Comparison of ENCODE assay signal across 9 mouse cellular contexts in the genomic region with DNA sequence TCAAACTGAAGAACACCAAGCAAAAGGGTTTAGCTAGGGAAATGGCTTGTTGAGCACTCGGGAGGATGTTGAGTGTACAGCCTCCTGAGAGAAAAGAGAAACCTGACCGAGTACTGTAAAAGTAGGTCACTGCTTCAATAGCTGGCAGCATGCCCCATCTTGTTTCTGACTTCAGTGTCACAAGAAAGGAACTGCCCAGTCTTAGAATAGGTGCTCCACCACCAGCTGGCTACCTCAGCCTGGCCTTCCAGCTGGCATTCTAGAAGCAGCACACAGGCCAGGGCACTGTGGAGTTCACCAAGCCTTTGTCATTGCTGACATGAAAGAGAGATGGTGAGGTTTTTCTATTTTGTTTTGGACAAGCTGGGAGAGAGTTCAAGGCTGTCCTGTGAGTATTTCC.
DNase-seq lines count a peak whose midpoint lies in the region; ATAC-seq and TF ChIP-seq lines count a peak whose summit lies in the region.
"Had no signal": no experiment of that assay in that cellular context is flagged by ENCODE, and none has a peak within 500 bp of the region (broad histone marks: within the 10 kb centered on the region; RNA-seq: fewer than 3 reads in every experiment).

No protein-coding gene starts in this region.

- no peaks in the 10 kb centered on the region for H3K27me3 ChIP-seq in midbrain, postnatal 0 days (ENCODE audit: insufficient read depth, low read length)
- H3K27me3 ChIP-seq in midbrain, embryonic 16.5 days (ENCODE audit: control insufficient read depth, insufficient read depth, low read depth, low read length), result no peaks in the 10 kb centered on the region
- no peaks in the 10 kb centered on the region for H3K27me3 ChIP-seq in limb, embryonic 10.5 days (ENCODE audit: low read depth, poor library complexity, severe bottlenecking)
- H3K27me3 ChIP-seq in midbrain, embryonic 11.5 days (ENCODE audit: control insufficient read depth, insufficient read depth, low read length), result no peaks in the 10 kb centered on the region
- H3K27me3 ChIP-seq: limb, embryonic 13.5 days had no signal

- no peak overlapping the region for H3K4me3 ChIP-seq in midbrain, postnatal 0 days (ENCODE audit: low read depth, low read length)
- no peak overlapping the region for H3K4me3 ChIP-seq in midbrain, embryonic 16.5 days (ENCODE audit: low read depth, low read length)
- H3K4me3 ChIP-seq in brown adipose tissue, adult 24 weeks (ENCODE audit: insufficient read depth, low read depth, low read length), result no peak overlapping the region
- no peak overlapping the region for H3K4me3 ChIP-seq in limb, embryonic 10.5 days
- no peak overlapping the region for H3K4me3 ChIP-seq in midbrain, embryonic 11.5 days (ENCODE audit: low read depth, low read length)
- H3K4me3 ChIP-seq: limb, embryonic 13.5 days had no signal

- peak overlapping the region; percentile 55 for H3K27ac ChIP-seq in midbrain, postnatal 0 days (ENCODE audit: low read depth, low read length)
- H3K27ac ChIP-seq in midbrain, embryonic 16.5 days (ENCODE audit: low read length), result no peak overlapping the region
- peak overlapping the region; percentile 64 for H3K27ac ChIP-seq in brown adipose tissue, adult 24 weeks (replicated peaks; ENCODE audit: low read depth, low read length)
- no peak overlapping the region for H3K27ac ChIP-seq in limb, embryonic 10.5 days
- no peak overlapping the region for H3K27ac ChIP-seq in midbrain, embryonic 11.5 days (ENCODE audit: low read depth, low read length)
- H3K27ac ChIP-seq: limb, embryonic 13.5 days had no signal

- H3K9me3 ChIP-seq in midbrain, postnatal 0 days (ENCODE audit: low read length), result no peaks in the 10 kb centered on the region
- H3K9me3 ChIP-seq in midbrain, embryonic 16.5 days (replicated peaks; ENCODE audit: control insufficient read depth, low read length, poor library complexity, severe bottlenecking), result no peaks in the 10 kb centered on the region
- no peaks in the 10 kb centered on the region for H3K9me3 ChIP-seq in limb, embryonic 10.5 days (replicated peaks)
- H3K9me3 ChIP-seq in midbrain, embryonic 11.5 days (ENCODE audit: control insufficient read depth, low read length), result no peaks in the 10 kb centered on the region
- H3K9me3 ChIP-seq: limb, embryonic 13.5 days had no signal

- H3K36me3 ChIP-seq in midbrain, postnatal 0 days (ENCODE audit: insufficient read depth, low read length), result no peaks in the 10 kb centered on the region
- H3K36me3 ChIP-seq in midbrain, embryonic 16.5 days (ENCODE audit: control insufficient read depth, insufficient read depth, low read length), result no peaks in the 10 kb centered on the region
- H3K36me3 ChIP-seq in limb, embryonic 10.5 days, result no peaks in the 10 kb centered on the region
- no peaks in the 10 kb centered on the region for H3K36me3 ChIP-seq in midbrain, embryonic 11.5 days (ENCODE audit: control insufficient read depth, insufficient read depth, low read length)
- H3K36me3 ChIP-seq: limb, embryonic 13.5 days had no signal

- no peaks in the 10 kb centered on the region for H3K4me1 ChIP-seq in midbrain, postnatal 0 days (ENCODE audit: insufficient read depth, low read length)
- no peaks in the 10 kb centered on the region for H3K4me1 ChIP-seq in midbrain, embryonic 16.5 days (ENCODE audit: control insufficient read depth, insufficient read depth, low read length)
- peaks cover 13% of the 10 kb centered on the region for H3K4me1 ChIP-seq in brown adipose tissue, adult 24 weeks (ENCODE audit: control insufficient read depth, insufficient read depth, insufficient read length, low read length)
- H3K4me1 ChIP-seq in limb, embryonic 10.5 days, result peaks cover 10% of the 10 kb centered on the region; the same call in 1 of the 2 replicates
- H3K4me1 ChIP-seq in midbrain, embryonic 11.5 days (ENCODE audit: control insufficient read depth, insufficient read depth, low read length), result no peaks in the 10 kb centered on the region
- H3K4me1 ChIP-seq: limb, embryonic 13.5 days had no signal

- no peak for TF ChIP-seq CTCF in midbrain, postnatal 0 days (IDR thresholded peaks at IDR 0.05)

- WGBS in midbrain, postnatal 0 days, result 62% methylated on average over 2 of the region's 2 CpGs
- 73% methylated on average over 2 of the region's 2 CpGs for WGBS in midbrain, embryonic 16.5 days
- WGBS in limb, embryonic 10.5 days, result 84% methylated on average over 2 of the region's 2 CpGs
- 89% methylated on average over 2 of the region's 2 CpGs for WGBS in midbrain, embryonic 11.5 days

- no peak overlapping the region for H3K4me2 ChIP-seq in midbrain, postnatal 0 days (ENCODE audit: low read depth, low read length, poor library complexity, severe bottlenecking)
- no peak overlapping the region for H3K4me2 ChIP-seq in midbrain, embryonic 16.5 days (ENCODE audit: low read length)
- H3K4me2 ChIP-seq in midbrain, embryonic 11.5 days, result no peak overlapping the region
- H3K4me2 ChIP-seq: limb, embryonic 13.5 days had no signal

- DNase-seq in midbrain, postnatal 0 days (ENCODE audit: low spot score), result peak; percentile 78
- peak; percentile 59 to 64 for DNase-seq in gastrocnemius, adult 8-10 months (ENCODE audit: low spot score in 2 of 2)
- peak; percentile 50 for DNase-seq in layer of hippocampus, adult 9-11 months
- DNase-seq in right cerebral cortex, postnatal 10 days (ENCODE audit: low spot score in 2 of 2), result peak; percentile 82 to 86
- DNase-seq in limb, embryonic 10.5 days (ENCODE audit: low spot score), result no peak
- DNase-seq in midbrain, embryonic 11.5 days (ENCODE audit: low spot score, missing footprints), result no peak

- ATAC-seq in midbrain, postnatal 0 days (ENCODE audit: low FRiP score), result no peak
- ATAC-seq in midbrain, embryonic 16.5 days, result no peak
- ATAC-seq in midbrain, embryonic 11.5 days (ENCODE audit: low FRiP score), result no peak

- no peak overlapping the region for H3K9ac ChIP-seq in midbrain, postnatal 0 days (replicated peaks; ENCODE audit: low read length, poor library complexity, severe bottlenecking)
- H3K9ac ChIP-seq in midbrain, embryonic 16.5 days (ENCODE audit: low read depth, low read length), result no peak overlapping the region
- H3K9ac ChIP-seq in midbrain, embryonic 11.5 days (ENCODE audit: low read length), result no peak overlapping the region
- H3K9ac ChIP-seq: limb, embryonic 13.5 days had no signal

Comparison
In these comparisons a context has a peak if more than half of its experiments do, and no peak if none do; other contexts are left out.
1. DNase-seq: peak in midbrain, postnatal 0 days (single experiment), gastrocnemius, adult 8-10 months (2 of 2), layer of hippocampus, adult 9-11 months (single experiment) and right cerebral cortex, postnatal 10 days (2 of 2); none in limb, embryonic 10.5 days (single experiment) and midbrain, embryonic 11.5 days (single experiment).
2. H3K27ac ChIP-seq: peak in midbrain, postnatal 0 days (single experiment) and brown adipose tissue, adult 24 weeks (single experiment); none in midbrain, embryonic 16.5 days (single experiment), limb, embryonic 10.5 days (single experiment) and midbrain, embryonic 11.5 days (single experiment).